Mouse (Mus musculus) limb, embryonic 13.5 days (tissue): ENCODE measurements around the gene Rrp7a. TPM values are rescaled to one million over a fixed set of nuclear protein-coding genes. Genes with fewer than 3 reads are reported as not detected.

Source experiments
- ATAC-seq: fragments of 200-750 bp; cut with Nextera tagmentation; 2 replicates; pipeline ENCODE4 v1.8.0; 2017; ENCODE audit warnings: low read depth, moderate number of reproducible peaks, moderate TSS enrichment; ENCODE audit not compliant: low FRiP score
- H3K27ac ChIP-seq: fragments of 300-500 bp; sonication (generic); 2 replicates; pipeline ENCODE4 v1.5.1; 2015; ENCODE audit warnings: inconsistent platforms, mild to moderate bottlenecking, moderate library complexity
- H3K27me3 ChIP-seq: fragments of 300-500 bp; sonication (generic); 2 replicates; pipeline ENCODE4 v1.6.1; 2015; ENCODE audit warnings: mild to moderate bottlenecking, inconsistent platforms
- H3K36me3 ChIP-seq: fragments of 300-500 bp; sonication (generic); 2 replicates; pipeline ENCODE4 v1.6.1; 2015; ENCODE audit warnings: inconsistent platforms, mild to moderate bottlenecking, moderate library complexity
- H3K4me1 ChIP-seq: fragments of 300-500 bp; sonication (generic); 2 replicates; pipeline ENCODE4 v1.6.1; 2015; ENCODE audit warnings: inconsistent platforms
- H3K4me2 ChIP-seq: fragments of 300-500 bp; sonication (generic); replicated peaks from 2 replicates; pipeline ENCODE4 v1.6.1; 2015; ENCODE audit warnings: inconsistent platforms, mild to moderate bottlenecking, moderate library complexity
- H3K4me3 ChIP-seq: fragments of 300-500 bp; sonication (generic); 2 replicates; pipeline ENCODE4 v1.5.1; 2015; ENCODE audit warnings: moderate library complexity, mild to moderate bottlenecking, inconsistent platforms
- H3K9ac ChIP-seq: fragments of 300-500 bp; sonication (generic); 2 replicates; pipeline ENCODE4 v1.6.1; 2015; ENCODE audit warnings: mild to moderate bottlenecking, inconsistent platforms
- H3K9me3 ChIP-seq: fragments of 300-500 bp; sonication (generic); 2 replicates; pipeline ENCODE4 v1.6.1; 2016; ENCODE audit warnings: inconsistent platforms
- WGBS: fragments of 180-500 bp; shearing (Covaris S2); methylation state at CpG from one replicate; pipeline ENCODE4 v1.1.7; 2015; 5-methylcytosine and 5-hydroxymethylcytosine counted together
- polyA plus RNA-seq: library from polyadenylated mRNA; unstranded; fragments of >200 nt; fragmentation: Nextera tagmentation; extraction: Ambion mirVana; gene quantifications from 2 replicates; pipeline ENCODE4 v1.2.1, GENCODE M21; 2015

Rrp7a gene
- polyA plus RNA-seq, 1 experiment from 2014 or later, result 63.9 TPM

DNA sequence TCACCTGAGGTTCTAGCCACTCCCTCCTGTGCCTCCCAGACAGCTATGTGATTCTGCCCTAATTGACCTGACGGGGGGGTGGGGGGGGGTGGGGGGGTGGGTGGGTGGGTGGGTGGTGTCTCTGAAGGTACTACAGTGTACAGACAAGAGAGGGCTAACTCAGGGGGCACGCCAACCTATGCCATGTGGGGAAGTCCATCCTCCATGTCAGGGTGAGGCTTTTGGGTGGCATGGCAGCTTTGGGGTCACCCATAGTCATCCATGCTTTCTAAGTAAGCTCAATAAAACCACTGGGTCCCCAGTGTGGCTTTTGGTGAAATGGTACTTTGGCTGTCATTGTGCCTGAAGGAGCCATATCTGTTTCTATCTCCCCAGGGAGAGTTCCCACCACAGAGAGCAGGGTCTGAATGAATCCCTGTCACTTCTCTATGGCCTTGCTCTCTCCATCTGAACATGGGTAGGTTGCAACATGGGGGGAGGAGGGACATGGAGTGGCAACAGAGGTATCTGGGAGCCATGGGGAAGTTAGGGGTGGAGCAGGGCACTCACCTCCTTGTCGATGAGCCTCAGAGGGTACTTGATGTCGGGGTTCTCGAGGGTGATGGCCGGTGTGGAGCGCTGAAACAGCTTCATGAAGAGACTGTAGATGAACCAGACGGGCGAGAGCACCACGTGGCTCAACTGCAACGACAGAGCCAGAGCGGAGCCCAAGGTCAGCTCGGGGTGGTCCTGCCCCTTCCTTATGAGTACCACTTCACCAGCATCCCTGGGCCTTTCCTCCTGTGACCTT is 43.1 kb upstream of the Rrp7a start:
- Histone ChIP-seq H3K36me3 (peaks cover 36% of the 10 kb centered on the region), H3K9ac (no peak overlapping the region), H3K4me3 (no peak overlapping the region), H3K27me3 (no peaks in the 10 kb centered on the region), H3K4me1 (peaks cover 16% of the 10 kb centered on the region), H3K4me2 (no peak overlapping the region), H3K9me3 (no peaks in the 10 kb centered on the region), H3K27ac (no peak overlapping the region)
- 90% methylated on average over 13 of the region's 13 CpGs for WGBS
- no peak for ATAC-seq

DNA sequence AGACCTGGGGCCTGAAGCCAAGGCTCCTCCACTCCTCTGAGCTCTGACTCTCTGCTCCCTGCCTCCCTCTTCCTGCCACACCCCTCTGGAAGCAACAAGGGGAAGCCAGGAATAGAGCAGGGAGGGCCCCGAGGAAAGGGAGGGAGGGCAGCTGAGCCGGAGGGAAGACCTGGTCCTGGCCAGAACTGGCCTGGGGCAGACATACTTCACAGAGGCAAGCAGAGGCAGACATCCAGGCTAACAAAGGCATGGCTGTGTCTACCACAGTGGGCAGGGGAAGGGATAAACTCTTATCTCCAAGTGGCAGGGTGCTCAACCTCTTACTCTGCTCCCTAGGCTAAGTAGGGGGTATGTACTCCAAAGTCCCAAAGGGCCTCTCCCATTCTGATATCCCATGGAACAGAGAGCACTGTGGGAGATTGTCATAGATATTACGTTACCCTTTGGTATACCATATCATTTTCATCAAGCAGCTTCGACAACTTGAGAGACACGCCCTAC is 42.4 kb upstream of the Rrp7a start:
- no peaks in the 10 kb centered on the region for H3K27me3 ChIP-seq
- no peak overlapping the region for H3K9ac ChIP-seq
- H3K4me3 ChIP-seq, result no peak overlapping the region
- H3K4me1 ChIP-seq, result peaks cover 9% of the 10 kb centered on the region
- no peak for ATAC-seq
- peaks cover 43% of the 10 kb centered on the region for H3K36me3 ChIP-seq
- H3K4me2 ChIP-seq, result no peak overlapping the region
- no peaks in the 10 kb centered on the region for H3K9me3 ChIP-seq
- WGBS, result 65% methylated on average over 5 of the region's 5 CpGs
- no peak overlapping the region for H3K27ac ChIP-seq

DNA sequence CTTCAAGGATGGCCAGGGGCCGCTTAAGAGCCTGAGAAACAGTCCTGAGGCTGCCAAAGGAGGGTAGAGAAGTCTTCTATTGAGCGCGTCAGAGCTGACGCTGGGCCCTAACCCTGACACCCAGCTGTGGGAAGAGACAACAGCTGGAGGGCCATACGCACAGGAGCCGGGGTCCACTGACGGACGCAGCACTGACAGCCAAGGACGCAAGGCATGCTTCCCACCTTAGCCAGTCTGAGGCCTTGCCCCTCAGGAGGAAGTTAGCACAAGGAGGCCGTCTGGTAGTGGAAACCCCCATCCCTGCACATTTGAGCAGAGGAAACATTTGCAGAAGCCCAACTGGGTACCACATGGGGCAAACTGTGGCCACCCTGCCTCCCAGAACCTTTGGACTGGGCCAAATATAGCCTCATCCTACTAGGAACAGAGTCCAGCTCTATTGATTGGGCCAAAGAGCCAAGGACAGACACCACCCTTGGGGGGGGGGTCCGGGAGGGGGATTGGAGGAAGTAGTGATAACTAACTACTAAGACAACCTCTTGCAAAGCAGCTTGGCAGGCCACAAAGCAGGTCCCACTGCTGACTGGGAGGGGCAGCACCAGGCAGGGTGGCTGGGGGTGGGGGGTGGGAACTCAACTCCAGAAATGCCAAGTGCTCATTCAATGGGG is 40.4 kb upstream of the Rrp7a start:
- H3K36me3 ChIP-seq, result peaks cover 63% of the 10 kb centered on the region
- 87% methylated on average over 11 of the region's 11 CpGs for WGBS
- no peak overlapping the region for H3K27ac ChIP-seq

DNA sequence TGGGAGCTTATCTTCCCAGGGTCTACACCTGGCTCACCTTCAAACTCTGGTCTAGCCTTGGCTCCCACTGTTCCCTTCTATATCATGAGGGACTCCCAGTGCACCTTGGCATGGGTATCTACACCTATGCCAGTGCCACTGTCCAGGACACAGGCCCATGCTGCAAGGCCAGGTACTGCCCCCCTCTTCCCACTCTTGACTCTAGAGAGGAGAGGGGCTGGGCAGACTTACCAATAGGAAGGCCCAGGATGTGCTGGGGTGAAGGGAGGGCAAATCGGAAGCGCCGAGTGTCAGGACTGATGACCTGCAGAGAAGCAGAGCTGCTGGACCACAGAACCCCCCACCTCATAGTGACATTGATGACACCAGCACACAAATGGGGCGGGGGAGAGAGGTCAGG is 39.4 kb upstream of the Rrp7a start:
- peaks cover 72% of the 10 kb centered on the region for H3K36me3 ChIP-seq
- ATAC-seq, result no peak
- H3K9me3 ChIP-seq, result no peaks in the 10 kb centered on the region
- no peak overlapping the region for H3K27ac ChIP-seq
- 94% methylated on average over 4 of the region's 4 CpGs for WGBS
- no peak overlapping the region for H3K9ac ChIP-seq
- H3K4me1 ChIP-seq, result peaks cover 4% of the 10 kb centered on the region; the same call in 1 of the 2 replicates
- H3K4me2 ChIP-seq, result no peak overlapping the region
- no peak overlapping the region for H3K4me3 ChIP-seq
- no peaks in the 10 kb centered on the region for H3K27me3 ChIP-seq

More for the DNA sequence above, 40.4 kb upstream of the Rrp7a start:
- Histone ChIP-seq H3K9ac (no peak overlapping the region), H3K4me1 (peaks cover 4% of the 10 kb centered on the region; the same call in 1 of the 2 replicates), H3K4me3 (no peak overlapping the region), H3K9me3 (no peaks in the 10 kb centered on the region), H3K27me3 (no peaks in the 10 kb centered on the region), H3K4me2 (no peak overlapping the region)
- no peak for ATAC-seq

DNA sequence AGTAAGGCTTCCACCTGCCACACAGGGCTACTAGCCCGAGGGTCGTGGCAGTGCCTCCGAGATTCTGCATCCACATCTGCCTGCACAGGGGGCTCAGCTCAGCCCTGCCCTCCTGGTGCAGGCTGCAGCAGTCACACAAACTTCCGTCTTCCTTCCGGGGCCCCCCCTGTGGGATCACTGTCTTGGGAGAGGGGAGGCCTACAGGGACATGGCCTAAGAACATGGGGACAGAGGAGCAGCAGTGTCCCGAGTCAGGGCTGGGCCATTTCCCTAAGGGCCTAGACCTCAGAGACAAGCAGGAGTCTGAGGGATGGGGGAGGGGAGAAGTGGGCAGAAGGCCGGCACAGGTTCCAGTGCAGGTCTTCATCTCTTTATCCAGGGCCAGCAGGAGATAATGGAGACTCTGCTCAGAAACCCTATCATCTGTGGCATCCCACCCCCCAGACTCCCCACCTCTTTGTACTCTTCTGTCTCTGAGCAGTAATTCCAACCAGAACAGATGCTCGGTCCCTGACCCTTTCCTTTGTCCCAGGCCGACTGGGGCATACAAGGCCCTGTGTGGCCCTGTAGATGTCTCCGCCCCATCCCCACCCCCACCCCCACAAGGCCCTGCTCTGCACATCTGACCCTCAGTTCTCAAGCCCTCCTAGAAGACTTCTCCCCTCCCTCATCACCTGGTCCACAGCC is 38.6 kb upstream of the Rrp7a start:
- Histone ChIP-seq H3K4me2 (no peak overlapping the region), H3K4me3 (no peak overlapping the region), H3K27ac (no peak overlapping the region), H3K27me3 (no peaks in the 10 kb centered on the region), H3K9me3 (no peaks in the 10 kb centered on the region), H3K9ac (no peak overlapping the region), H3K4me1 (no peaks in the 10 kb centered on the region), H3K36me3 (peaks cover 72% of the 10 kb centered on the region)
- ATAC-seq, result no peak
- 69% methylated on average over 10 of the region's 10 CpGs for WGBS

DNA sequence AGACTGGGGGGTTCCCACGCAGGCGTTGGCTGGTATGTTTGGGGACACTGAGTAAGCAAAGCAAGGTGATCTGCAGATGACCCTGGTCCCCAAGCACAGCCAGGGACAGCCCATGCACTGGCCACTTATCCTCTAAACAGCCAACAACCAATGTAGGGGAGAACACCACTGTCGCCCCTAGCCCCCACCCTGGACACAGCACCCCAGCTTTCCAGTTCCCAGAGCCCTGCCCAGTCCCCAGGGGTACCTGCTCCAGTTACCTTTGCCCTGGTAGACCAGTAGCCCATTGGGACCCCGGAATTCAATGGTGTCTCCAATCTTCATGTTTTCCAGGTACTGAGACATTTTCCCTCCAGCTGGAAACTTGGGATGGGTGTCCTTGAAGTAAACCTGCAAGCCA is 38.0 kb upstream of the Rrp7a start:
- H3K4me2 ChIP-seq, result no peak overlapping the region
- WGBS, result 88% methylated on average over 4 of the region's 4 CpGs

DNA sequence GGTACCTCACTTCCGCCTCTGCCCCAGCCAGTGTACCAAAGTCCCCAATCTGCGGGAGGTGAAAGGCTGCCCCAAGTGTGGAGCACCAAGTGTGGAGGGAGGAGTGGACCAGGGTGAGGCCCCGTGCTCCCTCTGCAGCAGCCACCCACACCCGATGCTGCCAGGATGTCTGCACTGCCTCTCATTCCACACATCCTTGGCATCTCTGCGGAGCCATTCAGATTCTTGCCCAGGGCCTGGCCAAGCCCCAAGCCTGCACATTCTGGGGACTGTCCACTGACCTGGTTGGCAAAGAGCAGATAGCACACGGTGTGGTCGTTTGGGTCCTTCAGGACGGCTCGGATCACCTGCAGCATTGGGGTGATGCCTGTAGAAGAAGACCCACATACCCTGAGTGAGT is 37.2 kb upstream of the Rrp7a start:
- Histone ChIP-seq H3K4me3 (no peak overlapping the region), H3K9me3 (no peaks in the 10 kb centered on the region), H3K4me1 (no peaks in the 10 kb centered on the region), H3K27me3 (no peaks in the 10 kb centered on the region), H3K27ac (no peak overlapping the region), H3K4me2 (no peak overlapping the region), H3K9ac (no peak overlapping the region), H3K36me3 (peaks cover 66% of the 10 kb centered on the region)
- 97% methylated on average over 9 of the region's 9 CpGs for WGBS
- ATAC-seq, result no peak

More for the DNA sequence above, 38.0 kb upstream of the Rrp7a start:
- Histone ChIP-seq H3K4me1 (no peaks in the 10 kb centered on the region), H3K9me3 (no peaks in the 10 kb centered on the region), H3K9ac (no peak overlapping the region), H3K36me3 (peaks cover 70% of the 10 kb centered on the region), H3K27ac (no peak overlapping the region), H3K4me3 (no peak overlapping the region), H3K27me3 (no peaks in the 10 kb centered on the region)
- ATAC-seq, result no peak

DNA sequence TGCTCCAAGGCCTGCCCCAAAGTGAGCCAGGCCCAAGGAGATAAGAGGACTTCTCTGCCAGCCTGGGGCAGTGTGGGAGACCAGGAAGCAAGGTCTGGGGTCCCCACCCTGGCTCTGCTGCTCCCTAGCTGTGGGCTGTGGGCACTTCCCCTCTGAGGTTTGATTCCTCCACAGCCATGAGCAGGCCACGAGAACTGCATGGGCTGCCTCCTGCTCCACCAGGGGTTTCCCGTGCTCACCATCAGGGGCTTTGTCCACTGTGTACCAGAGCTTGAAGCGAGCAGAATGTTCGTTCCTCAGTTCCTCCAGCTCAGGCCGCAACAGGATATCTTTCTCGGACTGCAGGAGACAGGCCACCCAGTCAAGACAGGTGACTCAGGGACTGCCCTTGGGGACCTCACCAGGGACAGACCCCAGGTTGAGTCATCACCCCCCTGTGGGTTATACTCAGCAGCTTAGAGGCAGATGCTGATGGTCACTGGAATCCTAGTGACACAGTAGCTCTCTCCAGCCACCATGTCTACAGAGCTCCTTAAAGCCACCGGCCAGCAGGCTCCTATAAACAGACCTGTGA is 36.1 kb upstream of the Rrp7a start:
- H3K9me3 ChIP-seq, result no peaks in the 10 kb centered on the region
- H3K9ac ChIP-seq, result no peak overlapping the region
- no peaks in the 10 kb centered on the region for H3K4me1 ChIP-seq
- peaks cover 71% of the 10 kb centered on the region for H3K36me3 ChIP-seq
- H3K27ac ChIP-seq, result no peak overlapping the region
- no peak overlapping the region for H3K4me2 ChIP-seq
- no peak overlapping the region for H3K4me3 ChIP-seq
- WGBS, result 86% methylated on average over 7 of the region's 7 CpGs
- ATAC-seq, result no peak
- no peaks in the 10 kb centered on the region for H3K27me3 ChIP-seq

DNA sequence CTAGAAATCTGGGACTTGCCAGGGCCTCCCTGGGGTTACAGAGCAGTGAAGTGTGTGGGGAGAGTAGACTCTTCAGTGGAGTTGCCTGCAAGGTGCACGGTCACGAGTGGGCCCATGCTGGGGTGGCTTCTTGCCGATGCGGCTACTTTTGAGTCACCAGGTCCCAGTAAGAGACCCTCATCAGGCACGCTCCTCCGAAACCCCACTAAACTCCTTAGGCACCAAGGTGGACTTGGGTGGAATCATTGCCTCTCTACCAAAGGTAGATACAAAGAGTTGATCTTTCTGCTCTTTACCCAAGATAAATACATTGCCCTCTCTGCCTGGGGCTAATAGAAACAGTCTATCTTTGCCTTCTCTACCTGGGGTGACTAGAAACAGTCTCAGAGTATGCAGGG is 35.1 kb upstream of the Rrp7a start:
- H3K9ac ChIP-seq, result no peak overlapping the region
- WGBS, result 93% methylated on average over 6 of the region's 6 CpGs
- no peaks in the 10 kb centered on the region for H3K9me3 ChIP-seq
- H3K27ac ChIP-seq, result no peak overlapping the region
- no peak for ATAC-seq
- no peak overlapping the region for H3K4me2 ChIP-seq
- H3K4me1 ChIP-seq, result no peaks in the 10 kb centered on the region
- no peaks in the 10 kb centered on the region for H3K27me3 ChIP-seq
- peaks cover 72% of the 10 kb centered on the region for H3K36me3 ChIP-seq
- H3K4me3 ChIP-seq, result no peak overlapping the region

DNA sequence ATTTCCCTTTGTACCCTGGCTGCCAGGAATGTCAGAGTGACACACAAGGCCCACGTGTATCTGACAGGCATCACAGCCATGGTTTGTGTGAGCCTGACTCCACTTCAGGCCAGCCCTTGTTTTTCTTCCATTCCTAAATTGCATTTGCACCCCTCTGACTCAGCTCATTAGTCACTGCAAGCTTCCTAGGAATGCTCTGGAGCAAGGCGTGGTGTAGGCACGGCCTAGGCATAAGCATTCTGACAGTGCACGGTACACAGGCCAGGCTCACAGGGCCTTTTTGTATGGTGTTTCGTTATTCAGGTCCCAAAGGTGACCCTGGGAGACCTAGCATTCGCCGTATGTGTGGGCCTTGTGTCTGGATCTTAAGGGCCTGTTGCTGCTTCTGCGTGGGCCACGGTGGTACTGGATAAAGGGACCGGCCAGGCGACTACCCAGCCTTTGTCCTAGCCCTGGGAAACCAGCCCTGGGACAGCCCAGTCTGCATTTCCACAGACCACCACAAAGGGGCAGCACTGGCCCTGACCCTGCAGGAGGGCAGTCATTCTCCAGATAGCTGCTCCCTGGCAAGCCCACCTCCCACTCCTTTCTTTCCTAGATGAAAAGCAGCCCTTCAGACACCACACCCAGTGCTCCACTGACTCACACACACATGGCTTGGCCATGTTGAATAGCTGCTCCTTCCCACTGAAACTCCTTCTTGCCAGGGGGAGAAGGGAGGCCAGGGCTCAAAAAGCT is 34.5 kb upstream of the Rrp7a start:
- Histone ChIP-seq H3K27ac (no peak overlapping the region), H3K4me1 (no peaks in the 10 kb centered on the region), H3K36me3 (peaks cover 67% of the 10 kb centered on the region), H3K4me3 (no peak overlapping the region), H3K4me2 (no peak overlapping the region), H3K9ac (no peak overlapping the region), H3K27me3 (no peaks in the 10 kb centered on the region), H3K9me3 (no peaks in the 10 kb centered on the region)
- WGBS, result 80% methylated on average over 11 of the region's 11 CpGs
- no peak for ATAC-seq

DNA sequence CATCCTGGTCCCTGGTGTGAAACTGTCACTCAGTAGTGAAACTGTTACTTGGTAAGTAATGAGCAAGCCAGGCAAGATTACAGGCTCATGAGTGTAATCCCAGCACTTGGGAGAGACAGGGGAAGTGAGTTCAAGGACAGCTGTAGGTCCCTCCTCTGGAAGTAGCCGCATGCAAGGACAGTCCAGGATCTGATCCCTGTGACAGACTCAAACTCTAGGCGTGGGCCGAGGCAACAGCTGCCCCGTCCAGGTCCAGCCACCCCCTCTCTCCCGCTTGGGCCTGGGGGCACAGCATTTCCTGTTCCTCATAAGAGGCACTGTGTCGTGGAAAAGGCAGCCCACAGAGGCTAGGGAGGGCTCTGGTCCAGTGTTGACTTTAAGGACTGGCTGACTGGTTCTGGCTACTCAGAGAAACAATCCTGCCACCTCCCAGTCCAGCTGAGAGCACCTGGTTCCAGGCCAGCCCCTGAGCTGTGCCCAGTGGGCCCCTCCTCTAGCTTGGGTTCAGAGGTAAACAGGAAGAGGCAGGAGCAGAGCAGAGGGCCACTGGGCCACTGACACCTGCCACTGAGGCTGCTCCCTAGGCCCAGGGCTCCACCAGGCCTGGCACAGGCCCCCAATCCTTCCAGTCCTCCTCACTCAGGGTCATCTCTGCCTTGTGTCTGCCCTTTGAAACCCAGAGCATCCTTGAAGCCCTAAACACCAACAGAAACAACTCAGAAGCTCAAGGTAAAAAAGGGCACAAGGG is 33.2 kb upstream of the Rrp7a start:
- 69% methylated on average over 6 of the region's 6 CpGs for WGBS
- Histone ChIP-seq H3K4me1 (no peaks in the 10 kb centered on the region), H3K9ac (0 out of 2 replicates have a peak overlapping the region, but pooled peaks have one; percentile 39), H3K4me3 (no peak overlapping the region), H3K4me2 (no peak overlapping the region), H3K27me3 (no peaks in the 10 kb centered on the region), H3K9me3 (no peaks in the 10 kb centered on the region), H3K36me3 (peaks cover 54% of the 10 kb centered on the region), H3K27ac (no peak overlapping the region)
- no peak for ATAC-seq
